Mouse (Mus musculus): Measurements from ENCODE around the gene Fam163b.

GRCm38 (mm10) chr2:27166999-27167398, 24.7 kb upstream of the Fam163b start:
- TF ChIP-seq POLR2A (IDR thresholded peaks at IDR 0.05; ENCODE audit: borderline replicate concordance, low read depth, low read length) (no peak), CTCF (IDR thresholded peaks at IDR 0.05; ENCODE audit: low read depth, low read length) (no peak)
